Mouse (Mus musculus) hindbrain, postnatal 0 days (tissue): Measurements from ENCODE around the gene Cenpp. TPM values are rescaled to one million over a fixed set of nuclear protein-coding genes. Genes with fewer than 3 reads are reported as not detected.

Experiments
- ATAC-seq: fragments of 200-750 bp; cut with Nextera tagmentation; 2 replicates; pipeline ENCODE4 v1.8.0; 2017; ENCODE audit warnings: mild to moderate bottlenecking, moderate TSS enrichment, moderate library complexity
- DNase-seq: peaks from one replicate; pipeline ENCODE4 v3.0.0-alpha.2; 2015; ENCODE audit warnings: low spot score
- H3K27ac ChIP-seq: fragments of 300-500 bp; sonication (generic); 2 replicates; pipeline ENCODE4 v1.5.1; 2014; ENCODE audit warnings: mild to moderate bottlenecking
- H3K27me3 ChIP-seq: fragments of 300-500 bp; sonication (generic); 2 replicates; pipeline ENCODE4 v1.6.1; 2014; ENCODE audit warnings: low read length, mixed read lengths; ENCODE audit not compliant: insufficient read depth
- H3K36me3 ChIP-seq: fragments of 300-500 bp; sonication (generic); 2 replicates; pipeline ENCODE4 v1.6.1; 2014; ENCODE audit warnings: low read length, mixed read lengths; ENCODE audit not compliant: insufficient read depth
- H3K4me1 ChIP-seq: fragments of 300-500 bp; sonication (generic); 2 replicates; pipeline ENCODE4 v1.6.1; 2014; ENCODE audit warnings: antibody characterized with exemption, low read length, mixed read lengths; ENCODE audit not compliant: insufficient read depth
- H3K4me2 ChIP-seq: fragments of 300-500 bp; sonication (generic); 2 replicates; pipeline ENCODE4 v1.6.1; 2014; ENCODE audit warnings: low read depth, mild to moderate bottlenecking, low read length, moderate library complexity, mixed read lengths
- H3K4me3 ChIP-seq: fragments of 300-500 bp; sonication (generic); 2 replicates; pipeline ENCODE4 v1.5.1; 2014; ENCODE audit warnings: low read length
- H3K9ac ChIP-seq: fragments of 300-500 bp; sonication (generic); replicated peaks from 2 replicates; pipeline ENCODE4 v1.6.1; 2014; ENCODE audit warnings: mild to moderate bottlenecking, low read length, moderate library complexity, mixed read lengths
- H3K9me3 ChIP-seq: fragments of 300-500 bp; sonication (generic); 2 replicates; pipeline ENCODE4 v1.6.1; 2016; ENCODE audit warnings: low read length, mixed read lengths
- CTCF ChIP-seq: IDR thresholded peaks from 2 replicates; pipeline ENCODE4 v1.5.1; 2016; ENCODE audit warnings: antibody characterized with exemption, control low read depth, low read depth
- WGBS: fragments of 180-500 bp; shearing (Covaris S2); extraction: QIAGEN DNeasy Blood & Tissue Kit; methylation state at CpG from one replicate; pipeline ENCODE4 v1.1.7; 2014; 5-methylcytosine and 5-hydroxymethylcytosine counted together
- polyA plus RNA-seq: library from polyadenylated mRNA; unstranded; fragments of >200 nt; fragmentation: Nextera tagmentation; extraction: Ambion mirVana; gene quantifications from 2 replicates; pipeline ENCODE4 v1.2.1, GENCODE M21; 2015
- total RNA-seq: library from RNA; depleted of rRNA; stranded (reverse); fragments of >200 nt; gene quantifications from 2 replicates; pipeline ENCODE4 v1.2.3, GENCODE M21; 2014

Cenpp gene
- total and polyA plus RNA-seq, 2 experiments from 2014 or later: 5.5 to 9.7 TPM

- H3K36me3 ChIP-seq: peaks cover 17% of the 10 kb centered on the region; the same call in 1 of the 2 replicates
- WGBS: 39% methylated on average over 5 of the region's 5 CpGs
- no peak overlapping the region for H3K9ac ChIP-seq
- no peak overlapping the region for H3K4me3 ChIP-seq
- peak; percentile 99 for TF ChIP-seq CTCF
- peak; percentile 89 for DNase-seq
- H3K9me3 ChIP-seq: no peaks in the 10 kb centered on the region
- no peaks in the 10 kb centered on the region for H3K27me3 ChIP-seq
- H3K4me2 ChIP-seq: no peak overlapping the region
- no peaks in the 10 kb centered on the region for H3K4me1 ChIP-seq
- H3K27ac ChIP-seq: no peak overlapping the region
- ATAC-seq: peak; percentile 91
Measured at GRCm38 (mm10) chr13:49449318-49449749, 203.3 kb downstream of the Cenpp start.

GRCm38 (mm10) chr13:49444451-49444850, 208.1 kb downstream of the Cenpp start:
- Histone ChIP-seq H3K27ac (no peak overlapping the region), H3K9ac (no peak overlapping the region), H3K4me1 (no peaks in the 10 kb centered on the region), H3K9me3 (no peaks in the 10 kb centered on the region), H3K36me3 (peaks cover 27% of the 10 kb centered on the region), H3K27me3 (no peaks in the 10 kb centered on the region), H3K4me3 (no peak overlapping the region), H3K4me2 (no peak overlapping the region)
- TF ChIP-seq CTCF: no peak
- WGBS: 94% methylated on average over 6 of the region's 6 CpGs
- DNase-seq (no peak), ATAC-seq (no peak)

- Histone ChIP-seq H3K4me3 (no peak overlapping the region), H3K4me1 (no peaks in the 10 kb centered on the region), H3K27ac (no peak overlapping the region), H3K27me3 (no peaks in the 10 kb centered on the region), H3K36me3 (peaks cover 22% of the 10 kb centered on the region), H3K4me2 (no peak overlapping the region), H3K9me3 (no peaks in the 10 kb centered on the region), H3K9ac (no peak overlapping the region)
- no peak for TF ChIP-seq CTCF
- 77% methylated on average over 4 of the region's 4 CpGs for WGBS
- ATAC-seq (peak; percentile 43; the same call in 1 of the 2 replicates), DNase-seq (peak; percentile 12)
Measured at GRCm38 (mm10) chr13:49436170-49436569, 216.4 kb downstream of the Cenpp start.

- no peak for TF ChIP-seq CTCF
- ATAC-seq (no peak), DNase-seq (no peak)
- Histone ChIP-seq H3K4me3 (no peak overlapping the region), H3K9ac (no peak overlapping the region), H3K36me3 (peaks cover 22% of the 10 kb centered on the region), H3K4me2 (no peak overlapping the region), H3K27me3 (no peaks in the 10 kb centered on the region), H3K27ac (no peak overlapping the region), H3K4me1 (no peaks in the 10 kb centered on the region), H3K9me3 (no peaks in the 10 kb centered on the region)
- 81% methylated on average over 1 of the region's 1 CpGs for WGBS
Measured at GRCm38 (mm10) chr13:49435745-49436144, 216.8 kb downstream of the Cenpp start.

- DNase-seq (no peak), ATAC-seq (no peak)
- TF ChIP-seq CTCF: no peak
- Histone ChIP-seq H3K9me3 (no peaks in the 10 kb centered on the region), H3K4me3 (no peak overlapping the region), H3K36me3 (peaks cover 22% of the 10 kb centered on the region), H3K9ac (no peak overlapping the region), H3K4me1 (no peaks in the 10 kb centered on the region), H3K27ac (no peak overlapping the region), H3K27me3 (no peaks in the 10 kb centered on the region), H3K4me2 (no peak overlapping the region)
- WGBS: 97% methylated on average over 2 of the region's 2 CpGs
Measured at GRCm38 (mm10) chr13:49433268-49434029, 219.1 kb downstream of the Cenpp start.

GRCm38 (mm10) chr13:49430529-49430928, 222.1 kb downstream of the Cenpp start:
- Histone ChIP-seq H3K9me3 (no peaks in the 10 kb centered on the region), H3K9ac (no peak overlapping the region), H3K4me2 (no peak overlapping the region), H3K27me3 (no peaks in the 10 kb centered on the region), H3K4me3 (no peak overlapping the region), H3K36me3 (peaks cover 4% of the 10 kb centered on the region), H3K27ac (no peak overlapping the region), H3K4me1 (no peaks in the 10 kb centered on the region)
- DNase-seq (no peak), ATAC-seq (no peak)
- WGBS: 80% methylated on average over 4 of the region's 4 CpGs
- TF ChIP-seq CTCF: no peak
